Mouse (Mus musculus): ENCODE results near the gene Ercc6l2.

DNA sequence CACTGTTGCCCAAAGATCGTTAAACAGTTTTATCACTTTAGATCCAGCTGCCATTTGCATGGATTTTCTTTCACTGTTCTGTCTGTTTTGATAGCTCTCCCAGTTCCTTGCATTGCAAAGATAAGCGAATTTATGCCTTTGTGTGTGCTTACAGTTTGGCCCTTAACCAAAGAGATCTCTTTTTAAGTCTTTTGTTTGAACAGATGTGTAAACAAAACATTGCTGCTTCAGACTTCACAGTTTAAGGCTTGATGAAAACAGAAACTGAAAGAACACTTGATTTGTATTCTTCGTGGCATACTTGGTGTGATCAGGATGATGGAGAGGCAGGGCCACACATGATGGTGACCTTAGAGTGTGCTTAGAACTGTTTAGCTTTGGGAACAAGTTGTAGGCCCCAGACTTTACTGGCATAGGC lies 70.5 kb downstream of the Ercc6l2 start:
- TF ChIP-seq CTCF (IDR thresholded peaks at IDR 0.05; ENCODE audit: borderline replicate concordance, control insufficient read depth, extremely low read depth, insufficient read depth, low read length, poor library complexity), result no peak
- TF ChIP-seq POLR2A (IDR thresholded peaks at IDR 0.05; ENCODE audit: control insufficient read depth, extremely low read depth, insufficient read depth, low read length, poor library complexity), result no peak
